Mouse (Mus musculus): ENCODE results near the gene Nfatc2. TPM values are rescaled to one million over a fixed set of nuclear protein-coding genes. Genes with fewer than 3 reads are reported as not detected.

Gene Nfatc2
- polyA plus RNA-seq, 1 experiment = 1.6 TPM

DNA sequence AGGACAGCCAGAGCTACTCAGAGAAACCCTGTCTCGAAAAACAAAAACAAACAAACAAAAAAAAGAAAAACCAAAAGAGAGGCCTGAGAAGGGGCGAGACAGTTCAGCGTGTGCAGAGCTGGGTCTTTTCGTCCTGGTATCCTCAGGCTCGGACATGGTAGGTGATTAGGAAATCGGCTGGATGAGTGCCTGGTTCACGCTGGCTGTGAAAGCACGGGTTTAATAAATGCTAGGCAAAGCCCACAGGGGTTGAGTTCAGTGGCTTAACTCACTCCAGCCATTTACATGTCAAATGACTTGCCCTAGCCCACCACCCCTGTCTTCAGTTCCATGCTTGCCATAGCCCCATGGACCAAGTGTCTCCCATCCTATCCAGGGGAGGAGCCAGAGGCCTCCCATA is 14.3 kb downstream of the Nfatc2 start:
- 71% methylated on average over 8 of the region's 8 CpGs for WGBS
- peaks cover 2% of the 10 kb centered on the region; the same call in 1 of the 2 replicates for H3K4me1 ChIP-seq (ENCODE audit: control insufficient read depth, insufficient read depth, low read length)
- no peak for TF ChIP-seq CTCF (IDR thresholded peaks at IDR 0.05; ENCODE audit: control insufficient read depth, insufficient read depth, low read length)
- TF ChIP-seq POLR2A (IDR thresholded peaks at IDR 0.05; ENCODE audit: borderline replicate concordance, control insufficient read depth, low read depth, low read length) = no peak

DNA sequence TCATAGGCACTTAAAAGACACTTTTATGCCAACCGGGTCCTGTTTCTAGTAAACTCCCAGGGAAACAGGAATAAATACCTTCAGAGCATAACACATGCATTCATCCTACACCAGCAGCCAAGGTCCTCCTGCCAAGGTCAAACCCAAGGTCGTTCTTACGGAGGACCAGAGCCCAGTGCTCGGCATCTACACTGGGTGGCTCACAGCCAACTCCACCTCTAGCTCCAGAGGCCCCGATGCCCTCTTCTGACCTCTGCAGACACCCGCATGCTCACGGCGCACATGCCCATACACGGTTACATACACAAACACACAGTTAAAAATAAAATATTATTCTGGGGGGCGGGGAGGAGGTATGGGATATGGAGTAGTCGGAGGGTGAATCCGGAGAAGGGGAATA is 14.9 kb downstream of the Nfatc2 start:
- H3K4me1 ChIP-seq (ENCODE audit: control insufficient read depth, insufficient read depth, low read length) = peaks cover 2% of the 10 kb centered on the region; the same call in 1 of the 2 replicates
- no peak overlapping the region for H3K4me3 ChIP-seq (replicated peaks; ENCODE audit: control insufficient read depth, low read depth, low read length)
- TF ChIP-seq POLR2A (IDR thresholded peaks at IDR 0.05; ENCODE audit: borderline replicate concordance, control insufficient read depth, low read depth, low read length) (no peak), CTCF (IDR thresholded peaks at IDR 0.05; ENCODE audit: control insufficient read depth, insufficient read depth, low read length) (no peak)
- 87% methylated on average over 12 of the region's 12 CpGs for WGBS
- no peak overlapping the region for H3K27ac ChIP-seq (ENCODE audit: control insufficient read depth, insufficient read depth, low read depth, low read length, poor library complexity)

More for the DNA sequence above, 14.3 kb downstream of the Nfatc2 start:
- no peak overlapping the region for H3K4me3 ChIP-seq (replicated peaks; ENCODE audit: control insufficient read depth, low read depth, low read length)
- H3K27ac ChIP-seq (ENCODE audit: control insufficient read depth, insufficient read depth, low read depth, low read length, poor library complexity) = no peak overlapping the region

DNA sequence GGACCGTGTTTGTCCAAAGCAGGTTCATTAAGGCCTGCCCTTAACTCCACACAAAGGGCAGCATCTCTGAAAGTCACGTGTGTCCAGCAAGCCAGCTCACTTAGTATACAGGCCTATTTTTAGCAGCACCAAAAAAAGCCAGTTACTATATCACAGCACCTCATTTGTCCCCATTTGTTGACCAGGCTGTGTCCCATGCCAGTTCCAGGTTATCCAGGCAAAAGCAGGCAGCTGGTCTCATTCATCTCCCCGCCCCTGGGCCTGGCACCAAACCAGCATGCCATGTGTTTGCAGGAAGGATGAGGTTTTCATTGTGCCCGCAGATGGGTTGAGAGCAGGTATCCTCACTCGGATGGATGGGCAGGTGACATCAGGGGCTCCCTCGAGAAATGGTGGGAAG is 16.6 kb downstream of the Nfatc2 start:
- Histone ChIP-seq H3K4me1 (ENCODE audit: control insufficient read depth, insufficient read depth, low read length) (peaks cover 3% of the 10 kb centered on the region), H3K27ac (ENCODE audit: control insufficient read depth, insufficient read depth, low read depth, low read length, poor library complexity) (no peak overlapping the region), H3K4me3 (replicated peaks; ENCODE audit: control insufficient read depth, low read depth, low read length) (no peak overlapping the region)
- no peak for TF ChIP-seq CTCF (IDR thresholded peaks at IDR 0.05; ENCODE audit: control insufficient read depth, insufficient read depth, low read length)
- no peak for TF ChIP-seq POLR2A (IDR thresholded peaks at IDR 0.05; ENCODE audit: borderline replicate concordance, control insufficient read depth, low read depth, low read length)
- WGBS = 47% methylated on average over 6 of the region's 6 CpGs

DNA sequence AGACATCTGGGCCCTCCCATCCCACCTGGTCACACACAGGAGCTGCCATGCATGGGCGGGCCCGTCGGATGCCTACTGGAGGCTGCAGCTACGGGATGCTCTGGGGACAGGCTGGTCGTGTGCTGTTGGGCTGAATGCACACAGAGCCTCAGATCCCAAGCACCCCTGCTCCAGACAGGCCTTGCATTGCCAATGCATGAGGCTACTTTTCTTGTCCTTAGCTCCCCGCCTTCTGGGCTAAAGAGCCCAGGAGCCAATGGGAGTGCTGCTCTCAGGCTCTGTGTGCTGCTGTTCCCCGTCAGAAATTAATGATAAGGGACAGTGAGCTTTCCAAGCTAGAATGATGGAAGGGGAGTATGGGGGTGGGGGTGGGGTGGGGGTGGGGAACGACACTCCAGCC is 17.0 kb downstream of the Nfatc2 start:
- WGBS = 68% methylated on average over 8 of the region's 8 CpGs
- no peak overlapping the region for H3K4me3 ChIP-seq (replicated peaks; ENCODE audit: control insufficient read depth, low read depth, low read length)
- peaks cover 5% of the 10 kb centered on the region for H3K4me1 ChIP-seq (ENCODE audit: control insufficient read depth, insufficient read depth, low read length)
- H3K27ac ChIP-seq (ENCODE audit: control insufficient read depth, insufficient read depth, low read depth, low read length, poor library complexity) = no peak overlapping the region
- TF ChIP-seq CTCF (IDR thresholded peaks at IDR 0.05; ENCODE audit: control insufficient read depth, insufficient read depth, low read length) (no peak), POLR2A (IDR thresholded peaks at IDR 0.05; ENCODE audit: borderline replicate concordance, control insufficient read depth, low read depth, low read length) (no peak)

DNA sequence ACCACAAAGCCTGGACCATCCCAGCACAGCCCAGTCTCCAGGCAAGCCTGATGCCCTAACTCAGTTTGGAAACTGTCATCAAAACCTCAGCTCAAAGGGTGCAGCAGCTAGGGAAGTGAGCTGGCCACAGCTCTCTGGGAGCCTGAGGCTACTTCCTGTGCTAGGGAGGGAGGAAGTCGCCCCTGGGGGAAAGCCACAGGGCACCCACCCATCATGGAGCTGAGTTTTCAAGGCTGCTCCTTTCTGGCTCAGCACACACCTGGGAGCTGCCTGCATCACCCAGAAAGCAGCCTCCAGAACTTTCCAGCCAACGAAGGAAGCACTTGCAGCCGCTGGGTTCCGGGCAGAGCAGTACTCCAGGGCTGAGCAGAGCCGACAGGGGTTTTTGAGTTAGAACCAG is 18.4 kb downstream of the Nfatc2 start:
- no peak overlapping the region for H3K4me3 ChIP-seq (replicated peaks; ENCODE audit: control insufficient read depth, low read depth, low read length)
- 5% methylated on average over 5 of the region's 5 CpGs for WGBS
- TF ChIP-seq CTCF (IDR thresholded peaks at IDR 0.05; ENCODE audit: control insufficient read depth, insufficient read depth, low read length) (no peak), POLR2A (IDR thresholded peaks at IDR 0.05; ENCODE audit: borderline replicate concordance, control insufficient read depth, low read depth, low read length) (no peak)
- H3K4me1 ChIP-seq (ENCODE audit: control insufficient read depth, insufficient read depth, low read length) = peaks cover 5% of the 10 kb centered on the region
- peak overlapping the region; percentile 7; the same call in 1 of the 2 replicates for H3K27ac ChIP-seq (ENCODE audit: control insufficient read depth, insufficient read depth, low read depth, low read length, poor library complexity)

DNA sequence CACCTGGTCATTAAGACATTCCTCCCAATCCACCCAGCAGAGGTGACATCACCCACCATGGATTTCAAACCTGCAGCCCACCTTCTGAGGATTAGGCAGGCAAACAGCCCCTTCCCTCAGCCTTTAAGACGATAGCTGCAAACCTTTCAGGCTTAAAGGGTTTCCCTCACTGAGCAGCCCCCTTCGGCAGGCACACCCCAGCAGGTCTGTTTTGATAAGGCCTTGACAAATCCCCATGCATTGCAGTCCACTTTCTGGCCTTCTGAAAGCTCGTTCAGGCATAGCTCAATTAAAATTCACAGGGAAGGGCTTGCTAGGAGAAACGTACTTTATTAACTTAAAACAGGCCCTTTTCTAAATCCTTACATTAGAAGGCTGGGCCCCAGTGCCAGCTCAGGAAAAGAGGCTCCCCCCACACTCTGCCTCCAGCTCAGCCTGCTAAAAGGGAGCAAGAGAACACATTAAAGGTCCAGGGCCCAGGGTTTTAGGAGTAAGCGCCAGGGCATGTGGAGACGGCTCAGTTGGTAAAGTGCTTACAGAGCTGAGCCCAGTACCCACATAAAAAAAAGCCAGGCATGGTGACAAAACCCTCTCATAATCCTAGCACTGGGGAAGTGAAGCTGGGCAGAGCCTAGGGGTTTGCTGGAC is 20.1 kb downstream of the Nfatc2 start:
- Histone ChIP-seq H3K27ac (ENCODE audit: control insufficient read depth, insufficient read depth, low read depth, low read length, poor library complexity) (no peak overlapping the region), H3K4me3 (replicated peaks; ENCODE audit: control insufficient read depth, low read depth, low read length) (no peak overlapping the region), H3K4me1 (ENCODE audit: control insufficient read depth, insufficient read depth, low read length) (peaks cover 5% of the 10 kb centered on the region)
- WGBS = 68% methylated on average over 6 of the region's 6 CpGs
- TF ChIP-seq POLR2A (IDR thresholded peaks at IDR 0.05; ENCODE audit: borderline replicate concordance, control insufficient read depth, low read depth, low read length) (no peak), CTCF (IDR thresholded peaks at IDR 0.05; ENCODE audit: control insufficient read depth, insufficient read depth, low read length) (no peak)

DNA sequence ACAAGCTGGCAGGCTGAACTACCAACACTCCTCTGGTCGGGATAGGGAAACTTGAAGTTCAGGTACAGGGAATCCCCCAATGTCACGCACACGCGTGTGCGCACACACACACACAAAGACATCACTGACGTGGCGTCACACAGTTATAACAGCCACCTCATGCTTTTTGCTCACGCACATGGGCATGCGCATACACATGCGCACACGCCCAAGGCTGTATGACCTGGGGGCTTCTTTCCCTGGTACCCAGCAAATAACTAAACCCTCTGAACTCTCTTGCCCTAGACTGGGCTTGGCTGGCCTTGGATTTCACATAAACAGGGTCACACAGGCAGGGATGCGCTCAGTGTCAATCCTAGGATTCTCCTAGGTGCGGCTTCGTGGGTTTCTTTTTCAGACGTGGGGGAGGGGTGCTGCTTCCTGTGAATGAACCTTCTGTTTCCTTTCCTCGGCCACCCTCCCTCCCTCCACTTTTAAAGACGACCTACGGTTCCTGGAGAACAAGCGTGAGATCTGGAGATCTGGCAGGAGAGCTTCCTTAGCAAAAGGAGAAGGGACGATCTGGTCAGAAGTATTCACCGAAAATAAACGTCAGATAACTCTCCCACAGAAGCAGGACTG is 21.1 kb downstream of the Nfatc2 start:
- peaks cover 5% of the 10 kb centered on the region for H3K4me1 ChIP-seq (ENCODE audit: control insufficient read depth, insufficient read depth, low read length)
- TF ChIP-seq CTCF (IDR thresholded peaks at IDR 0.05; ENCODE audit: control insufficient read depth, insufficient read depth, low read length) (no peak), POLR2A (IDR thresholded peaks at IDR 0.05; ENCODE audit: borderline replicate concordance, control insufficient read depth, low read depth, low read length) (no peak)
- 36% methylated on average over 22 of the region's 22 CpGs for WGBS
- H3K27ac ChIP-seq (ENCODE audit: control insufficient read depth, insufficient read depth, low read depth, low read length, poor library complexity) = no peak overlapping the region
- no peak overlapping the region for H3K4me3 ChIP-seq (replicated peaks; ENCODE audit: control insufficient read depth, low read depth, low read length)

DNA sequence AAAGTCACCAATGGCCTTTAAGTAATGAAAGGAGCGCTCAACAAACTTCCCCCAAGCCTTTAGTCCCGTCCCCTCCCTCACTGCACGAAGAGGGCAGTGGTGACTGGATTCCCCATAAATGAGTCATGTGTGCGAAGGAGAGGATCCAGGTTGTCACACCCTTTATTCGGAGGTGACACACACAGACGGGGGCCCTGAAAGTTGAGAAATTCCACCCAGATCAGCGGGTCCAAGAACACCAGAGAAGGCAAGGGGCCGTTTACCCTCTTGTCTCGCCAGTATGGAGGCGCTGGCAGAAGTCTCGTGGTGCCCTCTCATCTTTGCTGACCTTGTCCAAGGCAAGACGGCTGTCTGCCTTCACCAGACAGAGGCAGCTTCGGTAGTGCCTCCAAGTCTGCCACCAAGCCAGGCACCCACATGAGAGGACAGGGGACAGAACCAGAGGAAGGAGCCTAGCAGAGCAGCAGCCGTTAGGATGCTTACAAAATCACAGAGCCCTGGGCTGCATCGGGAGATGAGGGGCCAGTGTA is 21.8 kb downstream of the Nfatc2 start:
- 47% methylated on average over 15 of the region's 15 CpGs for WGBS
- peaks cover 5% of the 10 kb centered on the region for H3K4me1 ChIP-seq (ENCODE audit: control insufficient read depth, insufficient read depth, low read length)
- TF ChIP-seq POLR2A (IDR thresholded peaks at IDR 0.05; ENCODE audit: borderline replicate concordance, control insufficient read depth, low read depth, low read length) (no peak), CTCF (IDR thresholded peaks at IDR 0.05; ENCODE audit: control insufficient read depth, insufficient read depth, low read length) (no peak)
- no peak overlapping the region for H3K27ac ChIP-seq (ENCODE audit: control insufficient read depth, insufficient read depth, low read depth, low read length, poor library complexity)
- H3K4me3 ChIP-seq (replicated peaks; ENCODE audit: control insufficient read depth, low read depth, low read length) = no peak overlapping the region

Measured in bone marrow, adult 2 months (tissue).